Mouse (Mus musculus): ENCODE measurements around the gene Afp. TPM values are rescaled to one million over a fixed set of nuclear protein-coding genes. Genes with fewer than 3 reads are reported as not detected.

Afp gene
- polyA plus RNA-seq, 1 experiment from 2014 or later, result 0.29 TPM

GRCm38 (mm10) chr5:90494308-90494707, 3.8 kb downstream of the Afp start:
- Histone ChIP-seq H3K27me3 (ENCODE audit: control insufficient read depth, insufficient read depth, low read length) (no peaks in the 10 kb centered on the region), H3K4me1 (replicated peaks; ENCODE audit: control insufficient read depth, insufficient read depth, low read length) (no peaks in the 10 kb centered on the region), H3K4me2 (ENCODE audit: low read depth, low read length, severe bottlenecking) (no peak overlapping the region), H3K9ac (ENCODE audit: low read length) (no peak overlapping the region), H3K4me3 (ENCODE audit: low read depth, low read length) (no peak overlapping the region), H3K27ac (ENCODE audit: low read depth, low read length) (no peak overlapping the region), H3K9me3 (ENCODE audit: control insufficient read depth, low read length) (no peaks in the 10 kb centered on the region), H3K36me3 (ENCODE audit: control insufficient read depth, insufficient read depth, low read length) (no peaks in the 10 kb centered on the region)
- DNase-seq (ENCODE audit: low spot score), result no peak
- WGBS, result 93% methylated on average over 4 of the region's 4 CpGs
- ATAC-seq (replicated peaks; ENCODE audit: low FRiP score), result no peak

GRCm38 (mm10) chr5:90499509-90499908, 9.0 kb downstream of the Afp start:
- Histone ChIP-seq H3K36me3 (ENCODE audit: control insufficient read depth, insufficient read depth, low read length) (no peaks in the 10 kb centered on the region), H3K4me1 (replicated peaks; ENCODE audit: control insufficient read depth, insufficient read depth, low read length) (no peaks in the 10 kb centered on the region), H3K27me3 (ENCODE audit: control insufficient read depth, insufficient read depth, low read length) (no peaks in the 10 kb centered on the region), H3K4me2 (ENCODE audit: low read depth, low read length, severe bottlenecking) (no peak overlapping the region), H3K9ac (ENCODE audit: low read length) (no peak overlapping the region), H3K4me3 (ENCODE audit: low read depth, low read length) (no peak overlapping the region), H3K9me3 (ENCODE audit: control insufficient read depth, low read length) (no peaks in the 10 kb centered on the region), H3K27ac (ENCODE audit: low read depth, low read length) (no peak overlapping the region)
- no peak for DNase-seq (ENCODE audit: low spot score)
- 74% methylated on average over 7 of the region's 7 CpGs for WGBS
- no peak for ATAC-seq (replicated peaks; ENCODE audit: low FRiP score)

DNA sequence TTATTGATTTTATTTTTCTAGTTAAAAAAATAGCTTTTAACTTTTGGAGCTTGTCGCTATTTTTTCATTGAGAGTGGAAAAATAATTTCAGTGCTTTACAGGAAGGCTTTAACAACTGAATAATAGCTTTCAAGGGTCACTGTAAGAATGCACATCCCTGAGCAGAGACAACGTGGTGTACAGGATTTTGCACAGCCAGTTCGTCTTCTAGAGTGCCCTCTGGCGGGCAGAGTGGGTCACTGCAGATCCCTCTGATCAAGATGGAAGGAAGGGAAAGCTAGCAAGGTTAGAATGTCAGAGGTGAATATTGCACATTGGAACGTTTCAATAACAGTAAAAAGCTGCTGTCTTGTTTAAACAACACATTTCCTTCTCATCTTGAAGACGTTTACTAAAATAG, 10.2 kb downstream of the Afp start:
- ATAC-seq (replicated peaks; ENCODE audit: low FRiP score) (peak; percentile 73; the same call in 1 of the 2 replicates), DNase-seq (ENCODE audit: low spot score) (peak; percentile 84)
- no peak overlapping the region for H3K4me3 ChIP-seq (ENCODE audit: low read depth, low read length)
- H3K9me3 ChIP-seq (ENCODE audit: control insufficient read depth, low read length), result no peaks in the 10 kb centered on the region
- H3K36me3 ChIP-seq (ENCODE audit: control insufficient read depth, insufficient read depth, low read length), result no peaks in the 10 kb centered on the region
- no peak overlapping the region for H3K9ac ChIP-seq (ENCODE audit: low read length)
- H3K27ac ChIP-seq (ENCODE audit: low read depth, low read length), result no peak overlapping the region
- WGBS, result 8% methylated on average over 6 of the region's 6 CpGs
- no peaks in the 10 kb centered on the region for H3K4me1 ChIP-seq (replicated peaks; ENCODE audit: control insufficient read depth, insufficient read depth, low read length)
- H3K27me3 ChIP-seq (ENCODE audit: control insufficient read depth, insufficient read depth, low read length), result no peaks in the 10 kb centered on the region
- no peak overlapping the region for H3K4me2 ChIP-seq (ENCODE audit: low read depth, low read length, severe bottlenecking)

DNA sequence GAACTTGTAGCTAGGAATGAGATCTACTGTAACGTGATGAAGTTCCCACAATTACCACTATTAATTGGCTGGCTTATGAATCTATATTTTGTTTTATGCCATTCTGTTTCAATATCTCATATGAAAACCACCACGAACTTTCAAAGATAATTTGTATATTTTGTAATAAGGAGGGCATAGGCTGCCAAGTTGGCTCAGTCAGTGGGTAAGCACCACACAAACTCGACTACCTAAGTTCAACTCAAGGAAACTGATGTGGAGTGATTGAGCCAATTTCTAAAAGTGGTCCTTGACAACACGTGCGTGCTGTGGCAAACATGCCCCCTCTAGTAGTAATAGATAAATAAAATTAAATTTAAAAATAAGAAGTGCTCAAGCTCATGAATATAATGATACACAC, 11.2 kb downstream of the Afp start:
- no peak for DNase-seq (ENCODE audit: low spot score)
- Histone ChIP-seq H3K4me3 (ENCODE audit: low read depth, low read length) (no peak overlapping the region), H3K27me3 (ENCODE audit: control insufficient read depth, insufficient read depth, low read length) (no peaks in the 10 kb centered on the region), H3K9ac (ENCODE audit: low read length) (no peak overlapping the region), H3K36me3 (ENCODE audit: control insufficient read depth, insufficient read depth, low read length) (no peaks in the 10 kb centered on the region), H3K4me1 (replicated peaks; ENCODE audit: control insufficient read depth, insufficient read depth, low read length) (no peaks in the 10 kb centered on the region), H3K27ac (ENCODE audit: low read depth, low read length) (no peak overlapping the region), H3K4me2 (ENCODE audit: low read depth, low read length, severe bottlenecking) (no peak overlapping the region), H3K9me3 (ENCODE audit: control insufficient read depth, low read length) (no peaks in the 10 kb centered on the region)
- no peak for ATAC-seq (replicated peaks; ENCODE audit: low FRiP score)
- WGBS, result 90% methylated on average over 5 of the region's 5 CpGs

DNA sequence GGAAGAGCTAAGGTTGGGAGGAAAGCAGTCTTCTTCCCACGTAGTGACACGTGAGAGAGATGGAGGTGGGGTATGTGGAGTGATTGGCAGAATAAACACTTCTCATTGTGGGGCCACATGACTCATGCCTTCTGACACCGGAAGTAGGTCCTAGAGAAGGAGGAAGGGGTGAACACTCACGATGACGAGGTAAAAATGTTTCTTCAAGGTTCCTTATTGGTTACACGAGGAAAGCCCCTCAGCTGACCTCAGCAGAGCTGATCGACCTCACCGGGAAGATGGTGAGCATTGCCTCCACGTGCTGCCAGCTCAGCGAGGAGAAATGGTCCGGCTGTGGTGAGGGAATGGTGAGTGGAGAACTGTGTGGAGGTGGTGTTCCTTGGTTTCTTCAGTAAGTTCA, 14.2 kb downstream of the Afp start:
- 87% methylated on average over 11 of the region's 11 CpGs for WGBS
- Histone ChIP-seq H3K36me3 (ENCODE audit: control insufficient read depth, insufficient read depth, low read length) (no peaks in the 10 kb centered on the region), H3K4me2 (ENCODE audit: low read depth, low read length, severe bottlenecking) (no peak overlapping the region), H3K27me3 (ENCODE audit: control insufficient read depth, insufficient read depth, low read length) (no peaks in the 10 kb centered on the region), H3K9ac (ENCODE audit: low read length) (no peak overlapping the region), H3K4me1 (replicated peaks; ENCODE audit: control insufficient read depth, insufficient read depth, low read length) (no peaks in the 10 kb centered on the region), H3K9me3 (ENCODE audit: control insufficient read depth, low read length) (no peaks in the 10 kb centered on the region), H3K27ac (ENCODE audit: low read depth, low read length) (no peak overlapping the region), H3K4me3 (ENCODE audit: low read depth, low read length) (no peak overlapping the region)
- ATAC-seq (replicated peaks; ENCODE audit: low FRiP score), result no peak
- no peak for DNase-seq (ENCODE audit: low spot score)

GRCm38 (mm10) chr5:90506507-90506906, 16.0 kb downstream of the Afp start:
- no peak for ATAC-seq (replicated peaks; ENCODE audit: low FRiP score)
- Histone ChIP-seq H3K4me1 (replicated peaks; ENCODE audit: control insufficient read depth, insufficient read depth, low read length) (no peaks in the 10 kb centered on the region), H3K4me2 (ENCODE audit: low read depth, low read length, severe bottlenecking) (no peak overlapping the region), H3K9ac (ENCODE audit: low read length) (no peak overlapping the region), H3K36me3 (ENCODE audit: control insufficient read depth, insufficient read depth, low read length) (no peaks in the 10 kb centered on the region), H3K4me3 (ENCODE audit: low read depth, low read length) (no peak overlapping the region), H3K27me3 (ENCODE audit: control insufficient read depth, insufficient read depth, low read length) (no peaks in the 10 kb centered on the region), H3K9me3 (ENCODE audit: control insufficient read depth, low read length) (no peaks in the 10 kb centered on the region), H3K27ac (ENCODE audit: low read depth, low read length) (no peak overlapping the region)
- WGBS, result 81% methylated on average over 2 of the region's 2 CpGs
- DNase-seq (ENCODE audit: low spot score), result no peak

- Histone ChIP-seq H3K36me3 (ENCODE audit: control insufficient read depth, insufficient read depth, low read length) (no peaks in the 10 kb centered on the region), H3K4me3 (ENCODE audit: low read depth, low read length) (no peak overlapping the region), H3K27me3 (ENCODE audit: control insufficient read depth, insufficient read depth, low read length) (no peaks in the 10 kb centered on the region), H3K9me3 (ENCODE audit: control insufficient read depth, low read length) (no peaks in the 10 kb centered on the region), H3K4me1 (replicated peaks; ENCODE audit: control insufficient read depth, insufficient read depth, low read length) (no peaks in the 10 kb centered on the region), H3K4me2 (ENCODE audit: low read depth, low read length, severe bottlenecking) (no peak overlapping the region), H3K27ac (ENCODE audit: low read depth, low read length) (no peak overlapping the region), H3K9ac (ENCODE audit: low read length) (no peak overlapping the region)
- WGBS, result 48% methylated on average over 13 of the region's 13 CpGs
- no peak for DNase-seq (ENCODE audit: low spot score)
- ATAC-seq (replicated peaks; ENCODE audit: low FRiP score), result 0 out of 2 replicates have a peak, but pooled peaks have one; percentile 33
These were observed 16.9 kb downstream of the Afp start for GRCm38 (mm10) chr5:90507411-90507949.

DNA sequence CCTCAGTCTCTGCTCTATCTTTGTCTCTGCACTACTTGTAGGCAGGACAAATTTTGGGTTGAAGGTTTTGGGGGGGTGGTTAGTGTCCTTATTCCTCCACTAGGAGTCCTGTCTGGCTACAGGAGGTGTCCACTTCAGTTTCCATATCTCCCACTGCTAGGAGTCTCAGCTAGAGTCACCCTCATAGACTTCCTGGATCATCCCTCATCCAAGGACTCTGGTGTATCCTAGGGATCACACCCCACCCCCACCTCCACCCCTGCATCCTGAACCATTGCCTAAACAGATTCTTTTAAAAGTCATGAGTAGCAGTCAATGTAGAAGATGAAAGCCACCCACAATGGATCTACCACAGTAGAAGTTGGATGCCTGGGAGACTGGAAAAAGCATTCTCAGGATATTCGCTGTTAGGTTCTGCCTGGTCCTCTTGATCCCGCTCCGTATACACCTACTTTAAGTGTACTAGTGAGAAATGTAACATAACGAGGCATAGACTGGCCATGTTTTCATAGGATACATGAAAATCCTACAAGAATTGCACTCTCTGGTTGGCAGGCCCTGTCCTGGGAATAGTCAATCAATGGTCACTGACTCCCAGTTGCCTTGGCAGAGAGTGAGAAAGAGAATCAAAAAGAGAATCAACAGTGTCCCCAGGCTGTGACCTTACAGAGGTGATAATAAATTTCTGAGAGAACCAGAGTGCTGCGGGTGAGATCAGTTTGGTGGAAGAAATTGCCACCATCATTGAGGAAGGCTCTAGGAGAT, 19.5 kb downstream of the Afp start:
- Histone ChIP-seq H3K27me3 (ENCODE audit: control insufficient read depth, insufficient read depth, low read length) (no peaks in the 10 kb centered on the region), H3K4me1 (replicated peaks; ENCODE audit: control insufficient read depth, insufficient read depth, low read length) (no peaks in the 10 kb centered on the region), H3K4me3 (ENCODE audit: low read depth, low read length) (no peak overlapping the region), H3K9me3 (ENCODE audit: control insufficient read depth, low read length) (no peaks in the 10 kb centered on the region), H3K4me2 (ENCODE audit: low read depth, low read length, severe bottlenecking) (no peak overlapping the region), H3K36me3 (ENCODE audit: control insufficient read depth, insufficient read depth, low read length) (no peaks in the 10 kb centered on the region), H3K27ac (ENCODE audit: low read depth, low read length) (no peak overlapping the region), H3K9ac (ENCODE audit: low read length) (no peak overlapping the region)
- 90% methylated on average over 5 of the region's 5 CpGs for whole genome bisulfite sequencing
- ATAC-seq (replicated peaks; ENCODE audit: low FRiP score), result no peak
- no peak for DNase-seq (ENCODE audit: low spot score)
